Mouse (Mus musculus) limb, embryonic 12.5 days (tissue): ENCODE measurements around the gene Cd207. TPM values are rescaled to one million over a fixed set of nuclear protein-coding genes. Genes with fewer than 3 reads are reported as not detected.
"Not testable (repeated sequence)": the region's sequence is repeated elsewhere in the genome, so short reads cannot be mapped to it uniquely, and the experiment has no call there.

Source experiments
- ATAC-seq: fragments of 200-750 bp; cut with Nextera tagmentation; 2 replicates; pipeline ENCODE4 v1.8.0; 2017; ENCODE audit warnings: low read depth, moderate TSS enrichment; ENCODE audit not compliant: insufficient number of reproducible peaks, insufficient read depth, low FRiP score, low TSS enrichment
- H3K27ac ChIP-seq: fragments of 300-500 bp; sonication (generic); 2 replicates; pipeline ENCODE4 v1.5.1; 2016; ENCODE audit warnings: mild to moderate bottlenecking, moderate library complexity
- H3K27me3 ChIP-seq: fragments of 300-500 bp; sonication (generic); 2 replicates; pipeline ENCODE4 v1.6.1; 2016; ENCODE audit warnings: mild to moderate bottlenecking, moderate library complexity
- H3K36me3 ChIP-seq: fragments of 300-500 bp; sonication (generic); 2 replicates; pipeline ENCODE4 v1.6.1; 2016; ENCODE audit warnings: mild to moderate bottlenecking, moderate library complexity
- H3K4me1 ChIP-seq: fragments of 300-500 bp; sonication (generic); replicated peaks from 2 replicates; pipeline ENCODE4 v1.6.1; 2016
- H3K4me2 ChIP-seq: fragments of 300-500 bp; sonication (generic); 2 replicates; pipeline ENCODE4 v1.6.1; 2016; ENCODE audit warnings: mild to moderate bottlenecking, moderate library complexity
- H3K4me3 ChIP-seq: fragments of 300-500 bp; sonication (generic); replicated peaks from 2 replicates; pipeline ENCODE4 v1.5.1; 2016; ENCODE audit warnings: mild to moderate bottlenecking
- H3K9ac ChIP-seq: fragments of 300-500 bp; sonication (generic); replicated peaks from 2 replicates; pipeline ENCODE4 v1.6.1; 2016; ENCODE audit warnings: mild to moderate bottlenecking, moderate library complexity
- H3K9me3 ChIP-seq: fragments of 300-500 bp; sonication (generic); 2 replicates; pipeline ENCODE4 v1.6.1; 2016; ENCODE audit warnings: mild to moderate bottlenecking, moderate library complexity
- WGBS: fragments of 180-500 bp; shearing (Covaris S2); methylation state at CpG from one replicate; pipeline ENCODE4 v1.1.7; 2016; 5-methylcytosine and 5-hydroxymethylcytosine counted together
- polyA plus RNA-seq: library from polyadenylated mRNA; unstranded; fragments of >200 nt; fragmentation: Nextera tagmentation; extraction: Ambion mirVana; gene quantifications from 2 replicates; pipeline ENCODE4 v1.2.1, GENCODE M21; 2016

Gene Cd207
- polyA plus RNA-seq, 1 experiment from 2014 or later: not detected

GRCm38 (mm10) chr6:83635329-83635728 is 42.3 kb downstream of the Cd207 start:
- Histone ChIP-seq H3K4me2 (no peak overlapping the region), H3K27me3 (peaks cover 6% of the 10 kb centered on the region; the same call in 1 of the 2 replicates), H3K4me1 (no peaks in the 10 kb centered on the region), H3K36me3 (no peaks in the 10 kb centered on the region), H3K4me3 (no peak overlapping the region), H3K9ac (no peak overlapping the region), H3K27ac (no peak overlapping the region), H3K9me3 (no peaks in the 10 kb centered on the region)
- no peak for ATAC-seq
- WGBS: 68% methylated on average over 1 of the region's 1 CpGs

- 66% methylated on average over 4 of the region's 4 CpGs for WGBS
- not testable (repeated sequence) for H3K27me3 ChIP-seq, H3K4me3 ChIP-seq, H3K9ac ChIP-seq, H3K4me1 ChIP-seq, ATAC-seq, H3K36me3 ChIP-seq, H3K27ac ChIP-seq, H3K4me2 ChIP-seq, H3K9me3 ChIP-seq
These were observed 43.0 kb downstream of the Cd207 start for GRCm38 (mm10) chr6:83634631-83635030.

GRCm38 (mm10) chr6:83634106-83634505 is 43.6 kb downstream of the Cd207 start:
- not testable (repeated sequence) for H3K36me3 ChIP-seq, H3K4me2 ChIP-seq, H3K27ac ChIP-seq, ATAC-seq, H3K4me1 ChIP-seq, H3K27me3 ChIP-seq, H3K4me3 ChIP-seq, H3K9me3 ChIP-seq, H3K9ac ChIP-seq
- WGBS: 20% methylated on average over 5 of the region's 5 CpGs

- no peak overlapping the region for H3K4me2 ChIP-seq
- ATAC-seq: no peak
- no peaks in the 10 kb centered on the region for H3K9me3 ChIP-seq
- H3K9ac ChIP-seq: no peak overlapping the region
- no peak overlapping the region for H3K27ac ChIP-seq
- no peaks in the 10 kb centered on the region for H3K36me3 ChIP-seq
- 82% methylated on average over 4 of the region's 4 CpGs for WGBS
- H3K4me3 ChIP-seq: no peak overlapping the region
- H3K27me3 ChIP-seq: peaks cover 6% of the 10 kb centered on the region; the same call in 1 of the 2 replicates
- H3K4me1 ChIP-seq: no peaks in the 10 kb centered on the region
These were observed 45.8 kb downstream of the Cd207 start for GRCm38 (mm10) chr6:83631815-83632214.

- no peak overlapping the region for H3K27ac ChIP-seq
- H3K4me3 ChIP-seq: no peak overlapping the region
- no peak overlapping the region for H3K9ac ChIP-seq
- no peak for ATAC-seq
- no peaks in the 10 kb centered on the region for H3K36me3 ChIP-seq
- no peaks in the 10 kb centered on the region for H3K9me3 ChIP-seq
- no peaks in the 10 kb centered on the region for H3K4me1 ChIP-seq
- H3K27me3 ChIP-seq: no peaks in the 10 kb centered on the region
- H3K4me2 ChIP-seq: no peak overlapping the region
- 70% methylated on average over 17 of the region's 17 CpGs for whole genome bisulfite sequencing
These were observed 50.9 kb downstream of the Cd207 start for GRCm38 (mm10) chr6:83626781-83627180.

Other genes starting within 250 kb of the Cd207 start
- gene Tet3, start 218.8 kb downstream of the Cd207 start, polyA plus RNA-seq: 36.0 and 38.6 TPM in 2 replicates
- 77.8 and 82.5 TPM in 2 replicates for gene Dguok, start 170.9 kb downstream of the Cd207 start, polyA plus RNA-seq
- 1.2 and 1.4 TPM in 2 replicates for gene Actg2, start 141.6 kb downstream of the Cd207 start, polyA plus RNA-seq
- gene Stambp, start 105.1 kb downstream of the Cd207 start, polyA plus RNA-seq: 19.2 and 19.4 TPM in 2 replicates
- not detected in 2 replicates for gene Clec4f, start 21.7 kb downstream of the Cd207 start, polyA plus RNA-seq
- 0.76 and 1.1 TPM in 2 replicates for gene Vax2, start 33.4 kb upstream of the Cd207 start, polyA plus RNA-seq
- not detected in 2 replicates for gene Atp6v1b1, start 65.1 kb upstream of the Cd207 start, polyA plus RNA-seq
- 0.23 and 0.25 TPM in 2 replicates for gene Ankrd53, start 84.8 kb upstream of the Cd207 start, polyA plus RNA-seq
- 76.9 and 79.9 TPM in 2 replicates for gene Tex261, start 98.0 kb upstream of the Cd207 start, polyA plus RNA-seq
- 35.3 and 36.8 TPM in 2 replicates for gene Nagk, start 117.1 kb upstream of the Cd207 start, polyA plus RNA-seq
- 16.6 and 19.2 TPM in 2 replicates for gene Paip2b, start 153.9 kb upstream of the Cd207 start, polyA plus RNA-seq
- 81.7 and 82.8 TPM in 2 replicates for gene Zfp638, start 189.3 kb upstream of the Cd207 start, polyA plus RNA-seq